11 mouse cellular contexts compared by ENCODE assay signal in the genomic region with DNA sequence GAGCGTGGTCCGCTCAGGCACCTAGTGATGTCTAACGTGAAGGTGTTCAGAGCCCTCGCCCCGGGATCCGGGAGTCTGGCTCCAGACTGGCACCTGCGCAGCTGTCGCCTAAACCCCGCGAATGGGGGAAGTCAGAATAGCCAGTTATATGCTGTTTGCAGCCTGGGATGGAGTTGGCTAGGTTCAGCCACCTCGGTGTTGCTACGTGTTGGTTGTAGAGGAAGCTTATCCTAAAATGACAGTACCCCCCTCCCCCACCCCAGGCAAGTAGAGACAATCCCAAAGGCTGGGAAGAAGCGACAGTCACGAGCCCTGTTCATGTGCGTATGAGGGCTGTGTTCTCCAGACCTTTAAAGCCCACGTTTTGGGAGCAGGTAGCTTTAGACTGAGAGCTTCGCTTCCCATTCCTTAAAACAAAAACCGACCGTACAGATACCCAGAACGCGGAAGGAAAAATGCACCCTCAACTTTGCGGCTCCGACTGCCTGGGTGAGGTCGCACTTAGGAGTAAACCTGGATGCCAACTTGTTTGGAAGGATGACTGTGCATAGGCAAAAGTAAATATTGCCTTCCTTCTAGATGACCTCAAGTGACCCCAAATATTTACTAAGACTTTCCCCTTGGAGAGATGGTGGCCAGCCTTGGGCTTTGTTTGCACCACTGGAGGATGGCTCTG. TPM values are rescaled to one million over a fixed set of nuclear protein-coding genes. Genes with fewer than 3 reads are reported as not detected.
DNase-seq lines count a peak whose midpoint lies in the region; ATAC-seq lines count a peak whose summit lies in the region.
"Had no signal": no experiment of that assay in that cellular context is flagged by ENCODE, and none has a peak within 500 bp of the region (broad histone marks: within the 10 kb centered on the region; RNA-seq: fewer than 3 reads in every experiment).

No protein-coding gene starts in this region.

- WGBS in heart, embryonic 15.5 days = 4% methylated on average over 24 of the region's 24 CpGs
- WGBS in embryonic facial prominence, embryonic 13.5 days = under 1% methylated on average over 24 of the region's 24 CpGs
- under 1% methylated on average over 24 of the region's 24 CpGs for WGBS in neural tube, embryonic 15.5 days

- no peaks in the 10 kb centered on the region for H3K9me3 ChIP-seq in heart, embryonic 15.5 days (replicated peaks)
- H3K9me3 ChIP-seq in embryonic facial prominence, embryonic 13.5 days = no peaks in the 10 kb centered on the region
- H3K9me3 ChIP-seq in neural tube, embryonic 15.5 days (replicated peaks) = no peaks in the 10 kb centered on the region
- H3K9me3 ChIP-seq: liver, embryonic 15.5 days had no signal

- peaks cover 90% of the 10 kb centered on the region for H3K27me3 ChIP-seq in heart, embryonic 15.5 days
- H3K27me3 ChIP-seq in embryonic facial prominence, embryonic 13.5 days = peaks cover 90% of the 10 kb centered on the region
- peaks cover 51% of the 10 kb centered on the region for H3K27me3 ChIP-seq in neural tube, embryonic 15.5 days (replicated peaks)

- H3K4me2 ChIP-seq in heart, embryonic 15.5 days = peak overlapping the region; percentile 92
- H3K4me2 ChIP-seq in embryonic facial prominence, embryonic 13.5 days = peak overlapping the region; percentile 91
- peak overlapping the region; percentile 96 for H3K4me2 ChIP-seq in neural tube, embryonic 15.5 days

- H3K27ac ChIP-seq in heart, embryonic 15.5 days = no peak overlapping the region
- no peak overlapping the region for H3K27ac ChIP-seq in embryonic facial prominence, embryonic 13.5 days
- peak overlapping the region; percentile 76 for H3K27ac ChIP-seq in neural tube, embryonic 15.5 days (replicated peaks)
- H3K27ac ChIP-seq: liver, embryonic 15.5 days had no signal

- no peak for DNase-seq in heart, adult 9 months (ENCODE audit: low spot score in 2 of 2)
- peak; percentile 54 to 59 for DNase-seq in layer of hippocampus, postnatal 10 days (ENCODE audit: low spot score in 2 of 2)
- no peak for DNase-seq in c-Kit-positive CD71-positive TER-119-positive erythroid progenitor cells, embryonic 14.5 days (ENCODE audit: low spot score)
- no peak for DNase-seq in urinary bladder, postnatal 25 days (ENCODE audit: low spot score)
- no peak for DNase-seq in lung, postnatal 4 days

- H3K9ac ChIP-seq in heart, embryonic 15.5 days = no peak overlapping the region
- no peak overlapping the region for H3K9ac ChIP-seq in embryonic facial prominence, embryonic 13.5 days
- H3K9ac ChIP-seq in neural tube, embryonic 15.5 days (replicated peaks) = peak overlapping the region; percentile 73
- H3K9ac ChIP-seq: liver, embryonic 15.5 days had no signal

- H3K36me3 ChIP-seq in heart, embryonic 15.5 days = no peaks in the 10 kb centered on the region
- no peaks in the 10 kb centered on the region for H3K36me3 ChIP-seq in embryonic facial prominence, embryonic 13.5 days
- H3K36me3 ChIP-seq in neural tube, embryonic 15.5 days = no peaks in the 10 kb centered on the region
- H3K36me3 ChIP-seq: liver, embryonic 15.5 days had no signal

- no peak for ATAC-seq in heart, embryonic 15.5 days (replicated peaks; ENCODE audit: insufficient number of reproducible peaks, insufficient read depth, low FRiP score, low read depth)
- no peak for ATAC-seq in embryonic facial prominence, embryonic 13.5 days (ENCODE audit: insufficient number of reproducible peaks, insufficient read depth, low FRiP score, low TSS enrichment, low read depth)
- ATAC-seq in neural tube, embryonic 15.5 days (ENCODE audit: low FRiP score) = 0 out of 2 replicates have a peak, but pooled peaks have one; percentile 18

- H3K4me3 ChIP-seq in heart, embryonic 15.5 days = peak overlapping the region; percentile 53
- peak overlapping the region; percentile 56 for H3K4me3 ChIP-seq in embryonic facial prominence, embryonic 13.5 days
- H3K4me3 ChIP-seq in neural tube, embryonic 15.5 days (replicated peaks) = peak overlapping the region; percentile 63
- H3K4me3 ChIP-seq: liver, embryonic 15.5 days had no signal

- H3K4me1 ChIP-seq in heart, embryonic 15.5 days (replicated peaks) = peaks cover 19% of the 10 kb centered on the region
- peaks cover 28% of the 10 kb centered on the region for H3K4me1 ChIP-seq in embryonic facial prominence, embryonic 13.5 days
- H3K4me1 ChIP-seq in neural tube, embryonic 15.5 days = peaks cover 41% of the 10 kb centered on the region
- H3K4me1 ChIP-seq: liver, embryonic 15.5 days had no signal

RNA-seq across cellular contexts. Expression of a gene that starts 1.8 kb away (rescaled TPM):
- polyA plus RNA-seq in heart, embryonic 15.5 days (2015; fragmentation: Nextera tagmentation; extraction: Ambion mirVana) = 0.01 TPM in 1 of 2 replicates, not detected in the other
- polyA plus RNA-seq in embryonic facial prominence, embryonic 13.5 days (2015; fragmentation: Nextera tagmentation; extraction: Ambion mirVana) = 0.11 and 0.26 TPM in 2 replicates
- 10 to 100 TPM; 82.4 to 84.0 TPM for total RNA-seq in layer of hippocampus, postnatal 10 days (2021)
- 4.9 and 5.6 TPM in 2 replicates for polyA plus RNA-seq in neural tube, embryonic 15.5 days (2015; fragmentation: Nextera tagmentation; extraction: Ambion mirVana)
- total RNA-seq: CH12.LX; common myeloid progenitor, adult 5-6 weeks had no signal
- polyA plus RNA-seq: liver, embryonic 15.5 days had no signal

RNA-seq across cellular contexts. Expression of a gene that starts 57.7 kb away (rescaled TPM):
- 9.8 and 18.4 TPM in 2 replicates for polyA plus RNA-seq in heart, embryonic 15.5 days (2015; fragmentation: Nextera tagmentation; extraction: Ambion mirVana)
- polyA plus RNA-seq in embryonic facial prominence, embryonic 13.5 days (2015; fragmentation: Nextera tagmentation; extraction: Ambion mirVana) = 36.8 and 38.1 TPM in 2 replicates
- total RNA-seq in layer of hippocampus, postnatal 10 days (2021) = 100 to 1,000 TPM in 1 of 2 experiments, 10 to 100 TPM in 1; 94.5 to 106 TPM
- polyA plus RNA-seq in neural tube, embryonic 15.5 days (2015; fragmentation: Nextera tagmentation; extraction: Ambion mirVana) = 92.1 and 103 TPM in 2 replicates

Comparison
In these comparisons a context has a peak if more than half of its experiments do, and no peak if none do; other contexts are left out.
1. DNase-seq: peak in layer of hippocampus, postnatal 10 days (2 of 2); none in heart, adult 9 months (0 of 2), c-Kit-positive CD71-positive TER-119-positive erythroid progenitor cells, embryonic 14.5 days (single experiment), urinary bladder, postnatal 25 days (single experiment) and lung, postnatal 4 days (0 of 2).
2. Peak in every context shown above with its lines, with median percentiles within 50 percentile points of each other: H3K4me2 ChIP-seq and H3K4me3 ChIP-seq.